Mouse (Mus musculus) stomach, postnatal 0 days (tissue): ENCODE measurements around the gene 1700056E22Rik.

Source experiments
- CTCF ChIP-seq: IDR thresholded peaks from 2 replicates; pipeline ENCODE4 v1.5.1; 2016; ENCODE audit warnings: antibody characterized with exemption, low read depth, mild to moderate bottlenecking, moderate library complexity
- EP300 ChIP-seq: optimal IDR thresholded peaks from 2 replicates; pipeline ENCODE3; 2016; ENCODE audit warnings: antibody characterized with exemption

- TF ChIP-seq CTCF = no peak
- no peak for TF ChIP-seq EP300
These were observed 1.3 kb upstream of the 1700056E22Rik start for GRCm38 (mm10) chr1:184035346-184035903.
